Mouse (Mus musculus) kidney, embryonic 16.5 days (tissue): ENCODE data around the gene Ogn. TPM values are rescaled to one million over a fixed set of nuclear protein-coding genes. Genes with fewer than 3 reads are reported as not detected.

ENCODE experiments used
- ATAC-seq: fragments of 200-750 bp; cut with Nextera tagmentation; 2 replicates; pipeline ENCODE4 v1.8.0; 2017; ENCODE audit warnings: moderate TSS enrichment; ENCODE audit not compliant: low FRiP score, low TSS enrichment
- H3K27ac ChIP-seq: fragments of 300-500 bp; sonication (generic); 2 replicates; pipeline ENCODE4 v1.5.1; 2014; ENCODE audit warnings: low read length
- H3K27me3 ChIP-seq: fragments of 300-500 bp; sonication (generic); 2 replicates; pipeline ENCODE4 v1.6.1; 2014; ENCODE audit warnings: low read length, control low read depth, mixed read lengths; ENCODE audit not compliant: insufficient read depth
- H3K36me3 ChIP-seq: fragments of 300-500 bp; sonication (generic); 2 replicates; pipeline ENCODE4 v1.6.1; 2014; ENCODE audit warnings: low read length, control low read depth, mixed read lengths; ENCODE audit not compliant: insufficient read depth
- H3K4me1 ChIP-seq: fragments of 300-500 bp; sonication (generic); 2 replicates; pipeline ENCODE4 v1.6.1; 2014; ENCODE audit warnings: low read length, control low read depth, mixed read lengths; ENCODE audit not compliant: insufficient read depth
- H3K4me2 ChIP-seq: fragments of 300-500 bp; sonication (generic); replicated peaks from 2 replicates; pipeline ENCODE4 v1.6.1; 2014; ENCODE audit warnings: low read depth, low read length
- H3K4me3 ChIP-seq: fragments of 300-500 bp; sonication (generic); 2 replicates; pipeline ENCODE4 v1.5.1; 2014; ENCODE audit warnings: mild to moderate bottlenecking, low read length
- H3K9ac ChIP-seq: fragments of 300-500 bp; sonication (generic); replicated peaks from 2 replicates; pipeline ENCODE4 v1.6.1; 2014; ENCODE audit warnings: low read length
- H3K9me3 ChIP-seq: fragments of 300-500 bp; sonication (generic); 2 replicates; pipeline ENCODE4 v1.6.1; 2016; ENCODE audit warnings: low read length, control low read depth
- WGBS: fragments of 180-500 bp; shearing (Covaris S2); extraction: QIAGEN DNeasy Blood & Tissue Kit; methylation state at CpG from one replicate; pipeline ENCODE4 v1.1.7; 2014; 5-methylcytosine and 5-hydroxymethylcytosine counted together
- polyA plus RNA-seq: library from polyadenylated mRNA; unstranded; fragments of >200 nt; fragmentation: Nextera tagmentation; extraction: Ambion mirVana; gene quantifications from 2 replicates; pipeline ENCODE4 v1.2.1, GENCODE M21; 2015

Ogn gene
- polyA plus RNA-seq, 1 experiment from 2014 or later: 59.1 TPM

- 79% methylated on average over 6 of the region's 6 CpGs for whole genome bisulfite sequencing
Observed at GRCm38 (mm10) chr13:49642650-49643049, 34.8 kb downstream of the Ogn start.

GRCm38 (mm10) chr13:49643669-49644362 lies 36.0 kb downstream of the Ogn start:
- Histone ChIP-seq H3K4me3 (no peak overlapping the region), H3K36me3 (no peaks in the 10 kb centered on the region), H3K27me3 (no peaks in the 10 kb centered on the region), H3K9me3 (no peaks in the 10 kb centered on the region), H3K4me1 (no peaks in the 10 kb centered on the region), H3K4me2 (no peak overlapping the region), H3K9ac (no peak overlapping the region), H3K27ac (no peak overlapping the region)
- no peak for ATAC-seq

More at GRCm38 (mm10) chr13:49642650-49643049, 34.8 kb downstream of the Ogn start:
- no peak overlapping the region for H3K27ac ChIP-seq
- no peak for ATAC-seq
- no peaks in the 10 kb centered on the region for H3K36me3 ChIP-seq
- no peaks in the 10 kb centered on the region for H3K9me3 ChIP-seq
- no peak overlapping the region for H3K4me3 ChIP-seq
- no peaks in the 10 kb centered on the region for H3K27me3 ChIP-seq
- no peak overlapping the region for H3K4me2 ChIP-seq
- H3K4me1 ChIP-seq: no peaks in the 10 kb centered on the region
- H3K9ac ChIP-seq: no peak overlapping the region

- Histone ChIP-seq H3K4me3 (no peak overlapping the region), H3K27ac (no peak overlapping the region), H3K9me3 (no peaks in the 10 kb centered on the region), H3K36me3 (no peaks in the 10 kb centered on the region), H3K27me3 (no peaks in the 10 kb centered on the region), H3K4me1 (no peaks in the 10 kb centered on the region), H3K4me2 (no peak overlapping the region), H3K9ac (no peak overlapping the region)
- ATAC-seq: no peak
- WGBS: 73% methylated on average over 2 of the region's 2 CpGs
Observed at GRCm38 (mm10) chr13:49644731-49645529, 37.1 kb downstream of the Ogn start.

DNA sequence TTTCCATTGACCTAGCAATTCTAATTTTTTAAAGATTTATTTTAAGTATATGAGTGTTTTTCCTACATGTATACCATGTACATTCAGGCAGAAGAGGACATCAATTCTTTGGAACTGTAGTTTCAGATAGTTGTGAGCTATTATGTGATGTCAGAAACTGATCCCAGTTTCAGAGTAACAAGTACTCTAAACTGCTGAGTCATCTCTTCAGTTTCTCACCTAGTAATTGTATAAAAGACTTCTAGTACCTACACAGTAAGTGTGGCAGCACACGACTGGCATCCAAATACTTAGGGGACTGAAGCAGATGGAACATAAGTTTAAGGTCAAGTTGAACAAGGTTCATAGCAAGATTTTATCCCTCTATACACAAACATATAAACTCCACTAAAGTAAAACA lies 38.2 kb downstream of the Ogn start:
- Histone ChIP-seq H3K4me2 (no peak overlapping the region), H3K4me1 (no peaks in the 10 kb centered on the region), H3K27ac (no peak overlapping the region), H3K27me3 (no peaks in the 10 kb centered on the region), H3K36me3 (no peaks in the 10 kb centered on the region), H3K9me3 (no peaks in the 10 kb centered on the region), H3K9ac (no peak overlapping the region), H3K4me3 (no peak overlapping the region)
- WGBS: 83% methylated on average over 1 of the region's 1 CpGs
- ATAC-seq: no peak

- Histone ChIP-seq H3K27me3 (no peaks in the 10 kb centered on the region), H3K36me3 (0 out of 2 replicates have a peak, but pooled peaks cover 3% of the 10 kb centered on the region), H3K9ac (no peak overlapping the region), H3K4me1 (peaks cover 12% of the 10 kb centered on the region), H3K9me3 (no peaks in the 10 kb centered on the region), H3K4me2 (peak overlapping the region; percentile 81; the same call in 1 of the 2 replicates), H3K4me3 (no peak overlapping the region), H3K27ac (no peak overlapping the region)
- no peak for ATAC-seq
- 53% methylated on average over 2 of the region's 2 CpGs for WGBS
Observed at GRCm38 (mm10) chr13:49651136-49651535, 43.3 kb downstream of the Ogn start.

GRCm38 (mm10) chr13:49651781-49652351 lies 44.0 kb downstream of the Ogn start:
- 4% methylated on average over 4 of the region's 4 CpGs for WGBS
- Histone ChIP-seq H3K4me1 (peaks cover 12% of the 10 kb centered on the region), H3K9ac (peak overlapping the region; percentile 58), H3K27me3 (no peaks in the 10 kb centered on the region), H3K4me2 (peak overlapping the region; percentile 81), H3K27ac (no peak overlapping the region), H3K4me3 (peak overlapping the region; percentile 87), H3K9me3 (no peaks in the 10 kb centered on the region), H3K36me3 (0 out of 2 replicates have a peak, but pooled peaks cover 3% of the 10 kb centered on the region)
- no peak for ATAC-seq

GRCm38 (mm10) chr13:49652481-49653179 lies 44.8 kb downstream of the Ogn start, which contains the start of the genes Cenpp and Nol8:
Gene Cenpp (minus strand): TSS chr13:49652785.
Gene Nol8 (plus strand): TSS chr13:49653078.
- Histone ChIP-seq H3K4me3 (peak within 1 kb of the TSS; percentile 87), H3K36me3 (0 out of 2 replicates have a peak, but pooled peaks cover 5% of the 10 kb centered on the region), H3K4me1 (peaks cover 12% of the 10 kb centered on the region), H3K27ac (no peak within 1 kb of the TSS), H3K9me3 (no peaks in the 10 kb centered on the region), H3K9ac (peak within 1 kb of the TSS; percentile 67), H3K27me3 (no peaks in the 10 kb centered on the region), H3K4me2 (peak within 1 kb of the TSS; percentile 81)
- WGBS: under 1% methylated on average over 68 of the region's 68 CpGs
- peak; percentile 100 for ATAC-seq

DNA sequence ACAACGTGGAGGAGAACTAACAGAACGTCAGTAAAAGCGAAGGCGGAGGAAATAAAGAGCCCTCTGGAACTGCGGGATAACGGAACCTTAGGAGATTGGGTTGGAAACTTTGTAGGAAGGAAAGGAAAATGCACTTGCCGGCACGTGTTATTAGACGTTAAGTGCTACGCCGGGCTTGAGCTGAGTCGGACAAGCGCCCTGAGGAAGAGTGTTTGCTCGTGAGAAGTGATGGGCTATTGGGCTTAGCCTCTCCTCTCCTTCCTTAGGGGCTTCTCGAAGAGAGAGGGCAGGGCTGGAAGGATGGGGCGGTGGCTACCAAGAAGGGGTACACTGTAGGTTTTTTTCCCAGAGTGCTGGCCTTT lies 45.3 kb downstream of the Ogn start:
- peak; percentile 81 for ATAC-seq
- H3K27ac ChIP-seq: no peak overlapping the region
- H3K4me3 ChIP-seq: peak overlapping the region; percentile 87
- no peaks in the 10 kb centered on the region for H3K27me3 ChIP-seq
- H3K9me3 ChIP-seq: no peaks in the 10 kb centered on the region
- H3K4me1 ChIP-seq: peaks cover 12% of the 10 kb centered on the region
- H3K36me3 ChIP-seq: 0 out of 2 replicates have a peak, but pooled peaks cover 5% of the 10 kb centered on the region
- peak overlapping the region; percentile 67 for H3K9ac ChIP-seq
- 0% methylated on average over 15 of the region's 16 CpGs for WGBS
- H3K4me2 ChIP-seq: peak overlapping the region; percentile 67
